Mouse (Mus musculus) CH12.LX (cell line): Measurements from ENCODE around the gene Bud23. TPM values are rescaled to one million over a fixed set of nuclear protein-coding genes. Genes with fewer than 3 reads are reported as not detected.

ENCODE experiments used
- DNase-seq: peaks from one replicate; pipeline ENCODE4 v3.0.0-alpha.2; 2013; ENCODE audit errors: extremely low read depth
- H3K27ac ChIP-seq: 2 replicates; pipeline ENCODE4 v1.5.1; 2012; ENCODE audit warnings: low read depth, mild to moderate bottlenecking, control low read depth, moderate library complexity; ENCODE audit not compliant: insufficient read depth
- H3K27me3 ChIP-seq: replicated peaks from 2 replicates; pipeline ENCODE3; 2012; ENCODE audit warnings: inconsistent platforms
- H3K36me3 ChIP-seq, 2 experiments: replicated peaks in 1 of 2; 2 replicates each; pipeline versions ENCODE3 to v1.6.1; 2012; ENCODE audit warnings: inconsistent platforms in 1 of 2, low read length in 1 of 2, mild to moderate bottlenecking in 1 of 2, mixed read lengths in 1 of 2, moderate library complexity in 1 of 2; ENCODE audit not compliant: control insufficient read depth in 1 of 2, insufficient read depth in 1 of 2
- H3K4me1 ChIP-seq, 2 experiments: 2 replicates each; pipeline ENCODE4 v1.6.1; 2012; ENCODE audit warnings: inconsistent platforms in 1 of 2, moderate library complexity in 1 of 2; ENCODE audit not compliant: insufficient read depth in 2 of 2, control insufficient read depth in 1 of 2
- H3K4me2 ChIP-seq: 2 replicates; pipeline ENCODE4 v1.6.1; 2012; ENCODE audit warnings: low read depth, mild to moderate bottlenecking, control low read depth; ENCODE audit not compliant: poor library complexity, insufficient read depth, severe bottlenecking
- H3K4me3 ChIP-seq, 3 experiments: fragments of 150-350 bp in 1 of 3; sonication (generic) in 1 of 3; replicated peaks in 1 of 3; 2 replicates each; pipeline versions ENCODE3 to v1.5.1; 2011 to 2012; ENCODE audit warnings: low read depth in 2 of 3, low read length in 2 of 3, mild to moderate bottlenecking in 2 of 3, moderate library complexity in 2 of 3, control low read depth in 1 of 3, improper control_type of control experiment in 1 of 3, inconsistent platforms in 1 of 3, mixed read lengths in 1 of 3; ENCODE audit not compliant: poor library complexity in 1 of 3
- H3K79me2 ChIP-seq: replicated peaks from 2 replicates; pipeline ENCODE4 v1.6.1; 2012; ENCODE audit warnings: mild to moderate bottlenecking, moderate library complexity; ENCODE audit not compliant: control insufficient read depth, poor library complexity, insufficient read depth, severe bottlenecking; ENCODE audit errors: extremely low read depth
- H3K9ac ChIP-seq: 2 replicates; pipeline ENCODE4 v1.6.1; 2012; ENCODE audit warnings: low read depth, mild to moderate bottlenecking, control low read depth, moderate library complexity; ENCODE audit not compliant: insufficient read depth
- H3K9me3 ChIP-seq: replicated peaks from 2 replicates; pipeline ENCODE3; 2012; ENCODE audit warnings: low read length, inconsistent platforms, mixed read lengths
- BHLHE40 ChIP-seq: IDR thresholded peaks from 2 replicates; pipeline ENCODE4 v1.6.1; 2011; ENCODE audit warnings: mild to moderate bottlenecking, low read depth, low read length, improper control_type of control experiment
- CTCF ChIP-seq, 2 experiments: IDR thresholded peaks in 1 of 2; conservative IDR thresholded peaks in 1 of 2; 2 replicates each; pipeline ENCODE4 v1.5.1; 2011 to 2012; ENCODE audit warnings: low read depth in 2 of 2, low read length in 2 of 2, improper control_type of control experiment in 1 of 2, inconsistent platforms in 1 of 2, mild to moderate bottlenecking in 1 of 2, moderate library complexity in 1 of 2
- E2F4 ChIP-seq: IDR thresholded peaks from 2 replicates; pipeline ENCODE4 v1.6.1; 2011; ENCODE audit warnings: low read depth, low read length, improper control_type of control experiment; ENCODE audit not compliant: insufficient replicate concordance
- ELF1 ChIP-seq: IDR thresholded peaks from 2 replicates; pipeline ENCODE4 v1.6.1; 2014; ENCODE audit warnings: low read depth, mild to moderate bottlenecking, inconsistent platforms, low read length, improper control_type of control experiment
- ETS1 ChIP-seq: conservative IDR thresholded peaks from 2 replicates; pipeline ENCODE4 v1.6.1; 2012; ENCODE audit warnings: low read depth, mild to moderate bottlenecking, inconsistent platforms, low read length, improper control_type of control experiment, moderate library complexity
- GABPA ChIP-seq: IDR thresholded peaks from 2 replicates; pipeline ENCODE4 v1.6.1; 2012; ENCODE audit warnings: low read depth, low read length, improper control_type of control experiment, inconsistent platforms; ENCODE audit not compliant: insufficient replicate concordance
- HCFC1 ChIP-seq: IDR thresholded peaks from 2 replicates; pipeline ENCODE4 v1.6.1; 2012; ENCODE audit warnings: low read depth, mild to moderate bottlenecking, inconsistent platforms, low read length, improper control_type of control experiment
- IRF4 ChIP-seq: IDR thresholded peaks from 2 replicates; pipeline ENCODE4 v1.6.1; 2014; ENCODE audit warnings: low read depth, mild to moderate bottlenecking, inconsistent platforms, low read length, improper control_type of control experiment
- JUN ChIP-seq: IDR thresholded peaks from 2 replicates; pipeline ENCODE4 v1.6.1; 2011; ENCODE audit warnings: low read depth, mild to moderate bottlenecking, low read length, improper control_type of control experiment, moderate library complexity; ENCODE audit not compliant: insufficient read depth
- MAX ChIP-seq: IDR thresholded peaks from 2 replicates; pipeline ENCODE4 v1.6.1; 2011; ENCODE audit warnings: low read length, improper control_type of control experiment
- MAZ ChIP-seq: IDR thresholded peaks from 2 replicates; pipeline ENCODE4 v1.6.1; 2012; ENCODE audit warnings: low read depth, mild to moderate bottlenecking, inconsistent platforms, low read length, improper control_type of control experiment, moderate library complexity
- MEF2A ChIP-seq: IDR thresholded peaks from 2 replicates; pipeline ENCODE4 v1.6.1; 2014; ENCODE audit warnings: low read depth, mild to moderate bottlenecking, inconsistent platforms, low read length, improper control_type of control experiment, borderline replicate concordance
- NELFE ChIP-seq: IDR thresholded peaks from 2 replicates; pipeline ENCODE4 v1.6.1; 2011; ENCODE audit warnings: low read depth, low read length, improper control_type of control experiment
- PAX5 ChIP-seq: IDR thresholded peaks from 2 replicates; pipeline ENCODE4 v1.6.1; 2012; ENCODE audit warnings: low read length, inconsistent platforms, mixed read lengths
- POLR2A ChIP-seq: IDR thresholded peaks from 2 replicates; pipeline ENCODE4 v1.6.1; 2011; ENCODE audit warnings: low read depth, mild to moderate bottlenecking, improper control_type of control experiment, low read length
- POLR2AphosphoS2 ChIP-seq: IDR thresholded peaks from 2 replicates; pipeline ENCODE4 v1.6.1; 2011; ENCODE audit warnings: low read depth, low read length, improper control_type of control experiment
- RAD21 ChIP-seq: IDR thresholded peaks from 2 replicates; pipeline ENCODE4 v1.6.1; 2011; ENCODE audit warnings: low read depth, mild to moderate bottlenecking, low read length, improper control_type of control experiment, moderate library complexity
- RCOR1 ChIP-seq: conservative IDR thresholded peaks from 2 replicates; pipeline ENCODE4 v1.6.1; 2012; ENCODE audit warnings: low read depth, mild to moderate bottlenecking, inconsistent platforms, low read length, improper control_type of control experiment
- TBP ChIP-seq: conservative IDR thresholded peaks from 2 replicates; pipeline ENCODE4 v1.6.1; 2011; ENCODE audit warnings: low read depth, low read length, improper control_type of control experiment
- TCF12 ChIP-seq: IDR thresholded peaks from 2 replicates; pipeline ENCODE4 v1.6.1; 2014; ENCODE audit warnings: low read depth, mild to moderate bottlenecking, inconsistent platforms, low read length, improper control_type of control experiment
- USF1 ChIP-seq: IDR thresholded peaks from 2 replicates; pipeline ENCODE4 v1.6.1; 2014; ENCODE audit warnings: low read depth, mild to moderate bottlenecking, inconsistent platforms, low read length, improper control_type of control experiment
- USF2 ChIP-seq: conservative IDR thresholded peaks from 2 replicates; pipeline ENCODE4 v1.6.1; 2011; ENCODE audit warnings: low read depth, low read length, improper control_type of control experiment
- ZC3H11A ChIP-seq: IDR thresholded peaks from 2 replicates; pipeline ENCODE4 v1.6.1; 2012; ENCODE audit warnings: low read depth, mild to moderate bottlenecking, inconsistent platforms, low read length, improper control_type of control experiment
- ZKSCAN1 ChIP-seq: IDR thresholded peaks from 2 replicates; pipeline ENCODE4 v1.6.1; 2012; ENCODE audit warnings: low read depth, inconsistent platforms, low read length, improper control_type of control experiment, borderline replicate concordance
- ZMIZ1 ChIP-seq: IDR thresholded peaks from 2 replicates; pipeline ENCODE4 v1.6.1; 2012; ENCODE audit warnings: low read depth, mild to moderate bottlenecking, inconsistent platforms, low read length, improper control_type of control experiment
- ZNF384 ChIP-seq: IDR thresholded peaks from 2 replicates; pipeline ENCODE4 v1.6.1; 2012; ENCODE audit warnings: low read depth, low read length, improper control_type of control experiment, inconsistent platforms
- dilution Hi-C: fragments of 300-500 bp; cut with MboI; formaldehyde crosslinking; loops from 2 replicates; pipeline ENCODE4 v1.14.3; 2020; ENCODE audit warnings: low sequenced_read_pairs; ENCODE audit not compliant: extremely low pct_unique_long_range_greater_than_20kb, extremely low pct_ligation_motif_present
- in situ Hi-C: fragments of 300-500 bp; cut with MboI; formaldehyde crosslinking; loops from 3 replicates; pipeline ENCODE4 v1.14.3; 2019; ENCODE audit warnings: low sequenced_read_pairs, low pct_ligation_motif_present, low pct_unique_long_range_greater_than_20kb, mixed read lengths
- polyA plus RNA-seq: library from polyadenylated mRNA; unstranded; fragments of >175 nt; gene quantifications from 2 replicates; pipeline ENCODE4 v1.2.1, GENCODE M21; 2012; ENCODE audit warnings: low read depth; ENCODE audit not compliant: insufficient read length
- total RNA-seq, 2 experiments: library from RNA; depleted of rRNA; stranded (reverse); fragments of 300-350 nt in 1 of 2; fragments of >200 nt in 1 of 2; gene quantifications; 2 replicates each; pipeline ENCODE4 v1.2.3; 2012 to 2014

Bud23 gene
- total and polyA plus RNA-seq, 3 experiments = 60.7 to 118 (median 62.1) TPM

GRCm38 (mm10) chr5:135072061-135072460, 7.3 kb upstream of the Bud23 start:
- DNase-seq = no peak
- Histone ChIP-seq H3K9me3 (no peaks in the 10 kb centered on the region), H3K4me1 (peaks cover 2% of the 10 kb centered on the region in 2 experiments; a peak in 3 of 4 replicates), H3K9ac (no peak overlapping the region)
- no peak for TF ChIP-seq ZKSCAN1
- no peak for TF ChIP-seq TCF12
- TF ChIP-seq POLR2A = no peak
- TF ChIP-seq GABPA = no peak
- no peak for TF ChIP-seq ZMIZ1
- no peak for TF ChIP-seq HCFC1
- no peak for TF ChIP-seq RCOR1
- TF ChIP-seq ETS1 = no peak
- no peak for TF ChIP-seq USF2
- TF ChIP-seq CTCF (conservative IDR thresholded peaks at IDR 0.05 in 1 of 2, IDR thresholded peaks at IDR 0.05 in 1 of 2; ENCODE audit: low read depth in 2 of 2, low read length in 2 of 2) = no peak
- no peak for TF ChIP-seq USF1
- no peak for TF ChIP-seq JUN
- no peak for TF ChIP-seq TBP
- no peak for TF ChIP-seq ZC3H11A
- TF ChIP-seq PAX5 = no peak
- TF ChIP-seq MAZ = no peak
- TF ChIP-seq ZNF384 = no peak
- TF ChIP-seq MAX = no peak
- TF ChIP-seq E2F4 = no peak
- no peak for TF ChIP-seq IRF4
- TF ChIP-seq, all 38 proteins: peak for 0
- no peak overlapping the region for H3K27ac ChIP-seq
- H3K4me2 ChIP-seq = no peak overlapping the region
- H3K79me2 ChIP-seq = no peaks in the 10 kb centered on the region
- no peak overlapping the region for H3K4me3 ChIP-seq
- dilution Hi-C loops = no loop called here
- H3K27me3 ChIP-seq = peaks cover 34% of the 10 kb centered on the region
- peaks cover 0 to 12% of the 10 kb centered on the region in 2 experiments for H3K36me3 ChIP-seq
- in situ Hi-C loops = loop anchor here (5.0 kb wide), 1 partner anchor 50 kb away; the partner anchor contains the start of gene Stx1a

GRCm38 (mm10) chr5:135070448-135070847, 5.7 kb upstream of the Bud23 start:
- Histone ChIP-seq H3K9ac (no peak overlapping the region), H3K9me3 (no peaks in the 10 kb centered on the region), H3K27me3 (peaks cover 24% of the 10 kb centered on the region), H3K36me3 (peaks cover 6 to 26% of the 10 kb centered on the region in 2 experiments), H3K4me2 (no peak overlapping the region), H3K4me3 (no peak overlapping the region), H3K4me1 (peaks cover 8 to 9% of the 10 kb centered on the region in 2 experiments; a peak in 2 of 4 replicates), H3K79me2 (no peaks in the 10 kb centered on the region), H3K27ac (no peak overlapping the region)
- no peak for TF ChIP-seq MEF2A
- no peak for TF ChIP-seq HCFC1
- no peak for TF ChIP-seq BHLHE40
- TF ChIP-seq RAD21 = no peak
- TF ChIP-seq ZMIZ1 = no peak
- no peak for TF ChIP-seq POLR2AphosphoS2
- no peak for TF ChIP-seq E2F4
- TF ChIP-seq ZC3H11A = no peak
- no peak for TF ChIP-seq JUN
- no peak for TF ChIP-seq USF2
- no peak for TF ChIP-seq ZKSCAN1
- TF ChIP-seq USF1 = no peak
- TF ChIP-seq POLR2A = no peak
- TF ChIP-seq TCF12 = no peak
- TF ChIP-seq NELFE = no peak
- TF ChIP-seq RCOR1 = no peak
- TF ChIP-seq ELF1 = no peak
- TF ChIP-seq IRF4 = no peak
- DNase-seq = no peak
- dilution Hi-C loops = no loop called here
- in situ Hi-C loops = loop anchor here (5.0 kb wide), 1 partner anchor 48 kb away; the partner anchor contains the start of gene Stx1a
